Mouse (Mus musculus) liver, adult (tissue): ENCODE measurements around the gene Slc35b3.

Experiments
- GATA4 ChIP-seq: IDR thresholded peaks from 2 replicates; pipeline ENCODE4 v1.6.1; 2014; ENCODE audit warnings: mild to moderate bottlenecking, low read length; ENCODE audit not compliant: insufficient replicate concordance

Slc35b3 gene

GRCm38 (mm10) chr13:38960063-38961050 is at the start of gene Slc35b3:
Gene Slc35b3, minus strand, starts transcription at chr13:38960875.
- TF ChIP-seq GATA4 = peak; percentile 35; the same call in 1 of the 2 replicates

GRCm38 (mm10) chr13:39010280-39010679 is 49.6 kb upstream of the Slc35b3 start:
- TF ChIP-seq GATA4 = no peak

- TF ChIP-seq GATA4 = no peak
Measured at GRCm38 (mm10) chr13:39003101-39003762, 42.6 kb upstream of the Slc35b3 start.

GRCm38 (mm10) chr13:39002424-39002823 is 41.7 kb upstream of the Slc35b3 start:
- no peak for TF ChIP-seq GATA4

- TF ChIP-seq GATA4 = no peak
Measured at GRCm38 (mm10) chr13:39001434-39001833, 40.8 kb upstream of the Slc35b3 start.

- no peak for TF ChIP-seq GATA4
Measured at GRCm38 (mm10) chr13:38998958-38999357, 38.3 kb upstream of the Slc35b3 start.

GRCm38 (mm10) chr13:38992529-38992928 is 31.9 kb upstream of the Slc35b3 start:
- no peak for TF ChIP-seq GATA4

- no peak for TF ChIP-seq GATA4
Measured at GRCm38 (mm10) chr13:38983751-38984150, 23.1 kb upstream of the Slc35b3 start.

GRCm38 (mm10) chr13:38980900-38981299 is 20.2 kb upstream of the Slc35b3 start:
- TF ChIP-seq GATA4 = no peak

GRCm38 (mm10) chr13:38976978-38977377 is 16.3 kb upstream of the Slc35b3 start:
- no peak for TF ChIP-seq GATA4

- TF ChIP-seq GATA4 = no peak
Measured at GRCm38 (mm10) chr13:38975853-38976252, 15.2 kb upstream of the Slc35b3 start.

- no peak for TF ChIP-seq GATA4
Measured at GRCm38 (mm10) chr13:38972602-38973001, 11.9 kb upstream of the Slc35b3 start.

GRCm38 (mm10) chr13:38971047-38971446 is 10.4 kb upstream of the Slc35b3 start:
- TF ChIP-seq GATA4 = no peak

GRCm38 (mm10) chr13:38967518-38967917 is 6.8 kb upstream of the Slc35b3 start:
- no peak for TF ChIP-seq GATA4

GRCm38 (mm10) chr13:38966922-38967448 is 6.3 kb upstream of the Slc35b3 start:
- TF ChIP-seq GATA4 = no peak

GRCm38 (mm10) chr13:38962771-38963170 is 2.1 kb upstream of the Slc35b3 start:
- TF ChIP-seq GATA4 = no peak
